Comparison of ENCODE assay signal across 10 mouse cellular contexts in the genomic region with DNA sequence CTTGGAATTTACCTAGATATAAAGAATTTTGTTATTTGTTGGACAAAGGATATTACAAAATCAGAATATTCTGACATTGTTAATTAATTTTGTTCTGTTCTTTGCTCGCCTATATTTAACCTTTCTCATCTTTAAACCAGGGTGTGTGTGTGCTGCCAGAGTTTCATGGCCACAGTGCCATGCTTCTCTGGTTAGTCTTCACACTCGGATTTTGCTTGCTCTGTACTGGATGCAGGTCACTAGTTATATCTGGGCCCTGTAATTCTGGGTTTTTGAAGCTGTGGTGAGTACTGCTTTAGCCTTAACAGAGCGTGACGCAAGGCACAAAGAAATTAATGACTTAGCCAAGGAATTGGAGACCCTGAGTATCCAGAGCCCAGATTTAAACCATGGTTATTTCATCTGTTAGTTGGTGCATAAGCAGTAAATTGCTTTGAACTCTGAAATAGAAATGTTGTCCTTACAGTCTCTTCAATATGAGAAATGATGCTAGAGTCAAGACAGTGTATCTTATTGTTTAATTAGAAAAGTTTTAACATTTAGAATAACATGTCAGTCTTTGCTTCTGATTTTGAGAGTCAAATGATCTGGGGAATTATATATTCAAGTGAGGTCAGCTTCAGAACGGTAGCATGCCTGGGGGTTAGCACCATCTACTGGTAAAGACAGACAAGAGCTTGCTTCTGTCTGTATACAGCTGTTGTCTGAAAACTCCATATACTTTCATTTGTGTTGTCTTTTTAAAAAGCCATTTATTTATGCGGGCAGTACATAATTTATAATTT. TPM values are rescaled to one million over a fixed set of nuclear protein-coding genes. Genes with fewer than 3 reads are reported as not detected.
A peak's percentile ranks its signal among the peaks of the same experiment; 100 is the strongest.
DNase-seq lines count a peak whose midpoint lies in the region; ATAC-seq lines count a peak whose summit lies in the region.
"Had no signal": no experiment of that assay in that cellular context is flagged by ENCODE, and none has a peak within 500 bp of the region (broad histone marks: within the 10 kb centered on the region; RNA-seq: fewer than 3 reads in every experiment).

No protein-coding gene starts in this region.

- H3K36me3 ChIP-seq in liver, embryonic 12.5 days: no peaks in the 10 kb centered on the region
- H3K36me3 ChIP-seq: heart, embryonic 13.5 days had no signal

- 51% methylated on average over 6 of the region's 6 CpGs for WGBS in liver, embryonic 12.5 days (ENCODE audit: insufficient replicate concordance)

- H3K4me3 ChIP-seq in liver, embryonic 12.5 days: no peak overlapping the region
- H3K4me3 ChIP-seq: heart, embryonic 13.5 days had no signal

- H3K4me2 ChIP-seq in liver, embryonic 12.5 days: no peak overlapping the region
- H3K4me2 ChIP-seq: heart, embryonic 13.5 days had no signal

- H3K27ac ChIP-seq in liver, embryonic 12.5 days: no peak overlapping the region
- H3K27ac ChIP-seq: heart, embryonic 13.5 days; macrophage had no signal

- intact Hi-C loops in heart, postnatal 10 days (cut with DNase I): loop anchor here (1.0 to 5.0 kb wide), 3 partner anchors 66 to 243 kb away; a partner anchor contains a TSS

- no peaks in the 10 kb centered on the region for H3K4me1 ChIP-seq in liver, embryonic 12.5 days

- no peak for ATAC-seq in liver, embryonic 12.5 days

- no peaks in the 10 kb centered on the region for H3K9me3 ChIP-seq in liver, embryonic 12.5 days (replicated peaks)
- H3K9me3 ChIP-seq: heart, embryonic 13.5 days had no signal

- no peak overlapping the region for H3K9ac ChIP-seq in liver, embryonic 12.5 days
- H3K9ac ChIP-seq: heart, embryonic 13.5 days had no signal

- no peaks in the 10 kb centered on the region for H3K27me3 ChIP-seq in liver, embryonic 12.5 days (replicated peaks)
- H3K27me3 ChIP-seq: heart, embryonic 13.5 days had no signal

- DNase-seq in cerebellum, adult 18-20 months: peak; percentile 22 to 35
- DNase-seq in cerebellum, adult 11 months: no peak
- DNase-seq in liver: peak; percentile 12
- peak; percentile 83 for DNase-seq in brain, adult 2 months (ENCODE audit: low read depth, low spot score)
- peak; percentile 49 to 52 for DNase-seq in heart, postnatal 10 days
- DNase-seq in lung, postnatal 36 days: peak; percentile 68
- DNase-seq in ovary, postnatal 36 days (ENCODE audit: low spot score): no peak

RNA-seq across cellular contexts. Expression of a gene that starts 19.2 kb away (rescaled TPM):
- polyA plus RNA-seq in liver, embryonic 12.5 days (2016; fragmentation: Nextera tagmentation; extraction: Ambion mirVana): 3.0 and 3.3 TPM in 2 replicates
- total RNA-seq in heart, postnatal 10 days (2021): 10 to 100 TPM; 15.1 to 16.1 TPM

Comparison
In these comparisons a context has a peak if more than half of its experiments do, and no peak if none do; other contexts are left out.
1. DNase-seq: peak in cerebellum, adult 18-20 months (2 of 2), liver (single experiment), brain, adult 2 months (single experiment), heart, postnatal 10 days (2 of 2) and lung, postnatal 36 days (single experiment); none in cerebellum, adult 11 months (single experiment) and ovary, postnatal 36 days (single experiment).